Mouse (Mus musculus): Measurements from ENCODE around the gene Pld3. TPM values are rescaled to one million over a fixed set of nuclear protein-coding genes. Genes with fewer than 3 reads are reported as not detected.

The Pld3 gene
- polyA plus RNA-seq, 1 experiment from 2014 or later, result 59.5 TPM

DNA sequence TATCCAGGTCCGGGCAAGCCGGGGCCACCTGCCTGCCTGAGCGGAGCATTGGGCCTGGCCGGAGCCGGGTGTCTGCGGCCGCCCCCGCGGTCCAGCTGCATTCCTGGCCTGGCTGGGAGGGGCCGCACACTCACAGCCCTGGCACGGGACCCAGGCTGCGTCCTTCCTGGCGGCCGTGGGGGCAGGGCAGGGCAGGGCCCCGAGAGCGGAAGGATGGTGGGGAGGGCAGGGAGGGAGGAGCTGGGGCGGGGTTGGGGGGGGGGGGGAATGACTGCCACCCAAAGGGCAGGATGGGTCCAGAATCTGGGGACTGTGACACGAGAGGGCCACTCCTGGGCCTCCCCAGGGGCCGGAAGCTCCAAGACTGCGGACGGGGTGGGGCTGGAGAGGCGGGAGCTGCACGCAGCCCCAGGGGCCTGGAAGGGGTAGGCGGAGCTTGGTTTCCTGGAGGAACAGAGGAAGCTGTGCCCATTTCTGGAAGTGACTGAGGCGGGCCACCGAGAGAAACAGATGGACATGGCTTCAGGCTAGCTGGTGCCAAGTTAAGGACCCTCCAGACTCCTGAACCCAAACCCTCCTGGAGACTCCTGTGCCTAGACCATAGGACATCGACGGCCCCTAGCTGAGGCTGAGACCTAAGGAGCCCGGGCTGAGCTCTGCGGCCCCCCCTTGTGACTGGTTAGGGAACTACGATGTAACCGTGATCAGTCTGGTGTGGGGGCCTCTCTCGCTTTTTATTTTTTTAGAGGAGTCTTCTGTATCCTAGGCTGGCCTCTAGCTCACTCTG is 62.3 kb downstream of the Pld3 start:
- H3K36me3 ChIP-seq (ENCODE audit: control insufficient read depth, insufficient read depth, low read length), result 0 out of 2 replicates have a peak, but pooled peaks cover 5% of the 10 kb centered on the region
- H3K9ac ChIP-seq (ENCODE audit: low read depth, low read length), result peak overlapping the region; percentile 66
- H3K27ac ChIP-seq (ENCODE audit: low read depth, low read length), result peak overlapping the region; percentile 91
- H3K27me3 ChIP-seq (ENCODE audit: control insufficient read depth, insufficient read depth, low read length), result no peaks in the 10 kb centered on the region
- H3K4me2 ChIP-seq, result peak overlapping the region; percentile 63
- no peaks in the 10 kb centered on the region for H3K9me3 ChIP-seq (replicated peaks; ENCODE audit: control insufficient read depth, low read length)
- peak overlapping the region; percentile 36 for H3K4me3 ChIP-seq (ENCODE audit: low read depth, low read length)
- 1% methylated on average over 32 of the region's 33 CpGs for WGBS (ENCODE audit: insufficient replicate concordance)
- ATAC-seq (replicated peaks; ENCODE audit: insufficient number of reproducible peaks, low FRiP score, low TSS enrichment), result peak; percentile 84
- H3K4me1 ChIP-seq (ENCODE audit: control insufficient read depth, insufficient read depth, low read length), result peaks cover 34% of the 10 kb centered on the region

DNA sequence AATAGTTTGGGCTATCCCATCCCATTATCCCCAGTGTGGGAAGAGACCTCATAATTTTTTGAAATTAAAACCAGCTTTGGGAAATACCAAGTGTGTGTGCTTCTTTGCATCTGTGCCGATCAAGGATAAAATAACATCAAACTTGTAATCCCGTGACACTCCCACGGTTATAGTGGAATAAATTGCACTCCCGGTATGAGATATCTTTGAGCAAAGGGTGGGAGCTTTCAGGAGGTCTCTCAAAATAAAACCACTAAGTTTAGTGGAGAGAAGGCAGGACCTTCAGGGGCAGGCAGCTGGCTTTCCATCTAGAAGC is 62.8 kb downstream of the Pld3 start:
- WGBS (ENCODE audit: insufficient replicate concordance), result 26% methylated on average over 4 of the region's 4 CpGs
- H3K36me3 ChIP-seq (ENCODE audit: control insufficient read depth, insufficient read depth, low read length), result 0 out of 2 replicates have a peak, but pooled peaks cover 5% of the 10 kb centered on the region
- H3K27ac ChIP-seq (ENCODE audit: low read depth, low read length), result peak overlapping the region; percentile 91
- H3K4me1 ChIP-seq (ENCODE audit: control insufficient read depth, insufficient read depth, low read length), result peaks cover 34% of the 10 kb centered on the region
- peak overlapping the region; percentile 36 for H3K4me3 ChIP-seq (ENCODE audit: low read depth, low read length)
- ATAC-seq (replicated peaks; ENCODE audit: insufficient number of reproducible peaks, low FRiP score, low TSS enrichment), result no peak
- no peaks in the 10 kb centered on the region for H3K27me3 ChIP-seq (ENCODE audit: control insufficient read depth, insufficient read depth, low read length)
- H3K9me3 ChIP-seq (replicated peaks; ENCODE audit: control insufficient read depth, low read length), result no peaks in the 10 kb centered on the region
- peak overlapping the region; percentile 63 for H3K4me2 ChIP-seq
- peak overlapping the region; percentile 66 for H3K9ac ChIP-seq (ENCODE audit: low read depth, low read length)

DNA sequence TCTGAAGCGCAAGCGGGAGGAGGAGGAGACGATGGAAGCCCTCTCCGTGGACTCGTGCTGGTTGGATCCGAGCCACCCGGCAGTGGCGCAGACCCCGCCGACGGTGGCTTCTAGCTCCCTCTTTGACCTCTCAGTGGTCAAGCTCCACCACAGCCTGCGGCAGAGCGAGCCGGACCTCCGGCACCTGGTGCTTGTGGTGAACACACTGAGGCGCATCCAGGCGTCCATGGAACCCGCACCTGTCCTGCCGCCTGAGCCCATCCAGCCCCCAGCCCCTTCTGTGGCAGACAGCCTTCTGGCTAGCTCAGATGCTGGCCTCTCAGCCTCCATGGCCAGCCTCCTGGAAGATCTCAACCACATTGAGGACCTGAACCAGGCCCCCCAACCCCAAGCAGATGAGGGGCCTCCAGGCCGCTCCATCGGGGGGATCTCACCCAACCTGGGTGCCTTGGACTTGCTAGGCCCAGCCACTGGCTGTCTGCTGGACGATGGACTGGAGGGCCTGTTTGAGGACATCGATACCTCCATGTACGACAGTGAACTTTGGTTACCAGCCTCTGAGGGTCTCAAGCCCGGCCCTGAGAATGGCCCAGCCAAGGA is 63.6 kb downstream of the Pld3 start:
- Histone ChIP-seq H3K9me3 (replicated peaks; ENCODE audit: control insufficient read depth, low read length) (no peaks in the 10 kb centered on the region), H3K4me3 (ENCODE audit: low read depth, low read length) (no peak overlapping the region), H3K4me2 (peak overlapping the region; percentile 63), H3K9ac (ENCODE audit: low read depth, low read length) (peak overlapping the region; percentile 6; the same call in 1 of the 2 replicates), H3K36me3 (ENCODE audit: control insufficient read depth, insufficient read depth, low read length) (0 out of 2 replicates have a peak, but pooled peaks cover 5% of the 10 kb centered on the region), H3K27me3 (ENCODE audit: control insufficient read depth, insufficient read depth, low read length) (no peaks in the 10 kb centered on the region), H3K27ac (ENCODE audit: low read depth, low read length) (0 out of 2 replicates have a peak overlapping the region, but pooled peaks have one; percentile 91), H3K4me1 (ENCODE audit: control insufficient read depth, insufficient read depth, low read length) (peaks cover 34% of the 10 kb centered on the region)
- WGBS (ENCODE audit: insufficient replicate concordance), result 91% methylated on average over 25 of the region's 25 CpGs
- no peak for ATAC-seq (replicated peaks; ENCODE audit: insufficient number of reproducible peaks, low FRiP score, low TSS enrichment)

DNA sequence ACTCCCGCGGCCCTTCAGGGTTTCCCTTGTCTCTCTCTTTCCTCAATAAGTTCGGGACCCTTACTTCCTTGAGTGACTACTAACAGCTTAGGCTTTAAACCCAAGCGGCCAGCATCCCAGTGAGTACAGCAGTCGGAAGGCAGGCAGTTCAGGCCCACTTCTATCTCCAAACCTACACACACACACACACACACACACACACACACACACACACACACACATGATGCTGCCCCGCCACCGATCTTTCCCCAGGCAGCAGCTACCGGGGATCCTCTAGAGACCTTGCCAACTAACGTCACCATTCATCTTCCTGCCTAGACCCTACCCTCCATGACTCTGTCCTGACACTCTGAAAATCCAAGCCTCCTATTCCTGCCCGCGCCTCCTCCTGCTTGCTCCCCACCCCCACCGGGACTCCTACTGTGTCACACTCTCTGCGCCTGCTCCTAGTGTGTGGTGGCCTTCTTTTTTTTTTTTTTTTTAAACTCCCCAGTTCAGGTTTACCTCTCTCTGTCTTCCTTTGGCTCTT is 65.2 kb downstream of the Pld3 start:
- Histone ChIP-seq H3K4me2 (peak overlapping the region; percentile 83), H3K9me3 (replicated peaks; ENCODE audit: control insufficient read depth, low read length) (no peaks in the 10 kb centered on the region), H3K9ac (ENCODE audit: low read depth, low read length) (peak overlapping the region; percentile 85), H3K4me1 (ENCODE audit: control insufficient read depth, insufficient read depth, low read length) (peaks cover 32% of the 10 kb centered on the region), H3K27ac (ENCODE audit: low read depth, low read length) (peak overlapping the region; percentile 99), H3K4me3 (ENCODE audit: low read depth, low read length) (peak overlapping the region; percentile 87), H3K36me3 (ENCODE audit: control insufficient read depth, insufficient read depth, low read length) (0 out of 2 replicates have a peak, but pooled peaks cover 5% of the 10 kb centered on the region), H3K27me3 (ENCODE audit: control insufficient read depth, insufficient read depth, low read length) (no peaks in the 10 kb centered on the region)
- ATAC-seq (replicated peaks; ENCODE audit: insufficient number of reproducible peaks, low FRiP score, low TSS enrichment), result no peak
- 1% methylated on average over 13 of the region's 13 CpGs for WGBS (ENCODE audit: insufficient replicate concordance)

DNA sequence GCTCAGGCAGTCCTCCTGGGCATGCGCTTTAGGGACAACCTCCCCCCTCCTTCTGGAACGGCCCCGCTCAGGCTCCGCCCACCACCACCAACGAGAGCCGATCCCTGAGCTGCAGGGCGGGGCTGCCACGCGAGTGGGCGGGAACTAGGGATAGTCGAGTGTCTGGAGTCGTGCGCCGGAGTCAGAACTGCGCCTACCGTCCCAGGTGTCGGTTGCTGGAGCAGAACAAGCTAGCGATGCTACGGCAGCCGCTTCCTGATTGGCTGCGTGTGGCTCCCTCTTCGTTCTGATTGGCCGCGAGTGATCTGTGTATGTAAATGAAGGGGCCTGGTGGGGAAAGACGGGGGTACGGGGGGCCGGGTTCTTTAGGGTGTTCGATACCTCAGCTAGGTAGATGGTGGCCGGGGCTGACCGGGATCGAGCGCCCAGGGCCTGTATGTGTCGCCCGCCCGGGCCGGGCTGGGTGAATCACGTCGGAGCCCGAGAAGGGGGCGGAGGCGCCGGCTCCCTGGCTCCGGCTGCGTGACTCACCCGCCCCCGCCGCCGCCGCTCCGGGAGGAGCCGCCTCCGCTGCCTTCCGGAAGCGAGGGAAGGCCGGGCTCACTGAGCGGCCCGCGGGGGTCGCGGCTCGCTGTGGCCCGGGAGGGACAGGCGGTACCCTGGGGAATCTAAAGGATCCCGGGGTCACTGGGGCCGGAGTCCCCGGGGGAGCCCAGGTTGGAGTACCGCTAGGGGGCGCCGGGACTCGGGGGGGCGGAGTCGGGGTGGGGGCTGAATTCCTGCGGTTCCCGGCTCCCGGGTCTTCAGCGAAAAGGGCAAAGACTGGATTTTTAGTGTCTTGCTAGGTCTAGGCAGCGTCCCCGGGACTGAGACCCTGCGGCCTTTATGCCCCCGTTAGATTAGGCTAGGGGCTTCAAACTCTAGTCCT is 66.0 kb downstream of the Pld3 start, which contains the start of gene Sertad1:
Sertad1 (plus strand) TSS at position 141 of the 928 bp plus-strand sequence.
- Histone ChIP-seq H3K4me2 (peak within 1 kb of the TSS; percentile 83), H3K9me3 (replicated peaks; ENCODE audit: control insufficient read depth, low read length) (no peaks in the 10 kb centered on the region), H3K27ac (ENCODE audit: low read depth, low read length) (peak within 1 kb of the TSS; percentile 99), H3K36me3 (ENCODE audit: control insufficient read depth, insufficient read depth, low read length) (0 out of 2 replicates have a peak, but pooled peaks cover 5% of the 10 kb centered on the region), H3K27me3 (ENCODE audit: control insufficient read depth, insufficient read depth, low read length) (no peaks in the 10 kb centered on the region), H3K4me3 (ENCODE audit: low read depth, low read length) (peak within 1 kb of the TSS; percentile 87), H3K9ac (ENCODE audit: low read depth, low read length) (peak within 1 kb of the TSS; percentile 85), H3K4me1 (ENCODE audit: control insufficient read depth, insufficient read depth, low read length) (peaks cover 32% of the 10 kb centered on the region)
- WGBS (ENCODE audit: insufficient replicate concordance), result under 1% methylated on average over 78 of the region's 80 CpGs
- peak; percentile 87 for ATAC-seq (replicated peaks; ENCODE audit: insufficient number of reproducible peaks, low FRiP score, low TSS enrichment)

DNA sequence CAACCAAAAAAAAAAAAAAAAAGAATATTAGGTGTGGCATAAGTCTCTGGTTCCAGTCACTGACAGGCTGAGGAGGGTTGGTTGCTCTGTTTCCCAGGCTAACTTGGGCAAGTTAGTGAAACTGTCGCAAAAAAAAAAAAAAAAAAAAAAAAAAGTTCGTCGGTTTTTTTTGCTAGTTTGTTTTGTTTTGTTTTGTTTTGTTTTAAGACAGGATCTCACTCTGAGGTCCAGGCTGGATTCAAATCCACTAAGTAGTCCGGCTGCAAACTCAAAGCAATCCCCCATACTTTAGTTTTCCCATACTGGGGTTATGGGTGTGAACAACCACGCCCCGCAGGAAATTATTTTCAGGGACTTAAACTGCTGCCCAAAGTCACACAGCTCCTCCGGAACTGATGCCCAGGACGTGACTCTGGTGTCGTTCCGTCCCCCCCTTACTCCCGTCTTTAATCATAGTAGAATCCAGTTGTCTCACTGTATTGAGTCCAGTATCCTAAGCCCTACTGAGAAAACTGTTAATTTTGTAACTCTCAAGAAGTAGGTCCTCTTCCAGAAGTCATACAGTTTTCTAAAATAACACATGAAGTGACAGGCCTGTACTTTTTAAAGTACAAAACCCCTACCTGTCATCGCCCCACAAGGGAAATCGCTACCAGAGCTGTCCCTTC is 66.8 kb downstream of the Pld3 start:
- no peaks in the 10 kb centered on the region for H3K27me3 ChIP-seq (ENCODE audit: control insufficient read depth, insufficient read depth, low read length)
- peak overlapping the region; percentile 99 for H3K27ac ChIP-seq (ENCODE audit: low read depth, low read length)
- ATAC-seq (replicated peaks; ENCODE audit: insufficient number of reproducible peaks, low FRiP score, low TSS enrichment), result no peak
- H3K9me3 ChIP-seq (replicated peaks; ENCODE audit: control insufficient read depth, low read length), result no peaks in the 10 kb centered on the region
- 0 out of 2 replicates have a peak, but pooled peaks cover 5% of the 10 kb centered on the region for H3K36me3 ChIP-seq (ENCODE audit: control insufficient read depth, insufficient read depth, low read length)
- peak overlapping the region; percentile 85 for H3K9ac ChIP-seq (ENCODE audit: low read depth, low read length)
- WGBS (ENCODE audit: insufficient replicate concordance), result 6% methylated on average over 13 of the region's 13 CpGs
- peaks cover 27% of the 10 kb centered on the region for H3K4me1 ChIP-seq (ENCODE audit: control insufficient read depth, insufficient read depth, low read length)
- H3K4me2 ChIP-seq, result peak overlapping the region; percentile 83
- H3K4me3 ChIP-seq (ENCODE audit: low read depth, low read length), result peak overlapping the region; percentile 87

DNA sequence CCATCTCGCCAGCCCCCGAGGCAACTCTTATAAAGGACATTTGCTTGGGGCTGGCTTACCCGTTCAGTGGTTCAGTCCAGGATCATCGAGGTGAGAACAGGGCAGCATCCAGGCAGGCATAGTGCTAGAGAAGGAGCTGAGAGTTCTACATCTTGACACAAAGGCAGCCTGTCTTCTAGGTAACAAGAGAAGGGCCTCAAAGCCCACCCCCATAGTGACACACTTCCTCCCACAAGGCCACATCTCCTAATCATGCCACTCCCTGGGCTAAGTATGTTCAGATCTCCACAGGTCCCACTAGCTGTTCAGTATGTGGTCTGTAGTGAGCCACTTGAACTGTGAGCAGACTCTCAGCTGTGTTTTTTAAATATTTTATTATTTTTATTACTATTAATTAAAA is 69.2 kb downstream of the Pld3 start:
- WGBS (ENCODE audit: insufficient replicate concordance), result 90% methylated on average over 4 of the region's 4 CpGs

More for the DNA sequence above, 69.2 kb downstream of the Pld3 start:
- Histone ChIP-seq H3K36me3 (ENCODE audit: control insufficient read depth, insufficient read depth, low read length) (no peaks in the 10 kb centered on the region), H3K4me2 (no peak overlapping the region), H3K4me1 (ENCODE audit: control insufficient read depth, insufficient read depth, low read length) (peaks cover 20% of the 10 kb centered on the region), H3K27me3 (ENCODE audit: control insufficient read depth, insufficient read depth, low read length) (no peaks in the 10 kb centered on the region), H3K9me3 (replicated peaks; ENCODE audit: control insufficient read depth, low read length) (no peaks in the 10 kb centered on the region), H3K9ac (ENCODE audit: low read depth, low read length) (no peak overlapping the region), H3K27ac (ENCODE audit: low read depth, low read length) (no peak overlapping the region), H3K4me3 (ENCODE audit: low read depth, low read length) (no peak overlapping the region)
- ATAC-seq (replicated peaks; ENCODE audit: insufficient number of reproducible peaks, low FRiP score, low TSS enrichment), result no peak
